Mouse (Mus musculus): ENCODE measurements around the gene Cxcl17.

Cxcl17 gene

DNA sequence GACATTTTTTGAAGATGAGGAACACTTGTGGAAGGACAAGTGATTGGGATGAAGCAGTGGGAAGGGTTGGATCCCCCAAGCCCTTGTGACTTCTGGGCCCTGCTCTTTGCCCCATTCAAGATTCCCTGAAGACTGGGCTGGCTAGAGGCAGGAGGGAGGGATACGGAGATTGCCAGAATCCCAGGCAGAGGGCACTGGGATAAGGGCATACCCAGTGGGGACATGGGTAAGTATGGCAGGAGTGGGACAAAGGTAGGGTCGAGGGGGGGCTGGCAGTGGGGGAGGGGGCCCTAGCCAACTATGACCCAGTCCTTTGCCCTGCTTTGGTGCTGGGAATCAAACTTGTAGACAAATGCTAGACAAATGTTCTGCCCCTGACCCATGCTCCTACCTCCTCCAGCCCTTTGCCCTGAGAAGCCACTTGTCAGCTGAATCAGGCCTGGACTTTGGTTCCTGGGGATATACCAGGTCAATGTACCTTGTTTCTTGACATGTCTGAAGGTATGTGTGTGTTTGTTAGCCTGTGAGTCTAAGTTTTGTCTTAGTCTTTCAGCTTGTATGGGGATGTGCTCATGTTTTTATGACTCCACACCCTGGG, 20.7 kb downstream of the Cxcl17 start:
- DNase-seq (ENCODE audit: low spot score in 2 of 2), result no peak

DNA sequence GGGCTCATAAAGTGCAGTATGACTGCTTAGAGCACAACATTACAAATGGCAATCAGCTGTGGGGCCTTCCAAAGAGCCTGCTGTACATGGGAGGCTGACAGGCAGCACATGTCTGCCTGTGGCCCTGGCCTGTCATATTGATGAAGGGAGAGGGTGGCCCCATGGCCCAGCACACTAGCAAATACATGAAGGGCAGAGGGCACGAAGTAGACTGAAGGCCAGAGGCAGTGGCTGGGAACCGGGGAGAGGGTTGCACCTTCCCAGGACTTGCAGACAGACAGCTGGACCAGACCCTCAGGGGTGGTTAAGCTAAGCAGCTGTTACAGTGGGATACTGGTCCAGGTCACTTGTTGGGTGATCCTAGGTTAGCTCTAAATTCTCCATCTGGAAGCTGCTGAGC, 21.7 kb downstream of the Cxcl17 start:
- no peak for DNase-seq (ENCODE audit: low spot score in 2 of 2)

DNA sequence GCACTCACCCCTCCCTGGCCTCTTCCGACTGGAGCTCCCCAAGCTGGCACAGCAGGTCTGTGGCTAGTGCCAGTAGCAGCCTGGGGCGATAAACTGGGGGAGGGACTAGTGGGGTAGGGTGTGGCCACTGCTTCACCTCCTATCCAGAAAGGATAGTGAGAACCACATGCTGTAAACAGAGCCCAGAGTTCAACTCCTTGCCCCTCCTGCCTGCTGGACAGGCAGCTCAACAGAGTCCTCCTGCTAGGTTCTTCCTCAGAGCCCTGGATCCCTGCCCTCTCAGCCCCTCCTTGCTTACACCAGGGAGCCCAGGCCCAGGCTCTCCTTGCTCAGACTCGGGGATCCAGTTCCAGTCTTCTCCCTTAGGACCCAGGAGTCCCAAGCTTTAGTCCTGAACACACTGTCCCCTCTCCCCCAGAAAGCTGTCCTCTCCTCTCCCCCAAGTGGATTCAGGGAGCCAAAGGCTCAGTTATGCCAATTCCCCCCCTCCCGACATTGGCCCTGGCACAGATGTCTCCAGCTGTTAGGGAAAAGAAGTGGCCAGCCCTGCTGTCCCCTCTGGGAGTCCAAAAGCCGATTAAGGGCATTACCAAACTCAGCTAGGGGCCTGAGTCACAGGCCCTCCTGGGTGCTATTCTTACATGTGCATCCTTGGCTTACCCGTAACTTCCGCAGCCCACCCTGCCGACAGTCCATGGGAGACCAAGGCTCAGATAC, 22.5 kb downstream of the Cxcl17 start:
- no peak for DNase-seq (ENCODE audit: low spot score in 2 of 2)

DNA sequence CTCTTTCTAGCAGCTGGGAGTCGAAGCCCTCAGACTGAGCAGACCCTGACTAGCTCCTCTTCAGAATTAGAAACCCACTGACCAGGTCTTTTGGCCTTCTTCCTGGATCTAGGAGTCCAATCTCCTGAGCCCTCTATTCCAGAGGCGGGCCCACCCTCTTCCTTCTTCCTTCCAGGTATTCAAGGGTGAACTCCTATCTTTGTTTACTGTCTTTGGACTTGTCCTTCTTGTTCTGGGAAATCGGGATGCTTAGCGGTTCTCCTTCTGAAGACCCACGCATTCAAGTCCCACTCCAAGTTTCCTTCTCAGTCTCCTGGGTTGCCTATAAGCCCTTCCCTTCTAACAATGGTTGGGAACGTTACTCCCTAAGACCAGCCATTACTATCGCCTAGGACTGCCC, 23.8 kb downstream of the Cxcl17 start:
- DNase-seq (ENCODE audit: low spot score in 2 of 2), result no peak

DNA sequence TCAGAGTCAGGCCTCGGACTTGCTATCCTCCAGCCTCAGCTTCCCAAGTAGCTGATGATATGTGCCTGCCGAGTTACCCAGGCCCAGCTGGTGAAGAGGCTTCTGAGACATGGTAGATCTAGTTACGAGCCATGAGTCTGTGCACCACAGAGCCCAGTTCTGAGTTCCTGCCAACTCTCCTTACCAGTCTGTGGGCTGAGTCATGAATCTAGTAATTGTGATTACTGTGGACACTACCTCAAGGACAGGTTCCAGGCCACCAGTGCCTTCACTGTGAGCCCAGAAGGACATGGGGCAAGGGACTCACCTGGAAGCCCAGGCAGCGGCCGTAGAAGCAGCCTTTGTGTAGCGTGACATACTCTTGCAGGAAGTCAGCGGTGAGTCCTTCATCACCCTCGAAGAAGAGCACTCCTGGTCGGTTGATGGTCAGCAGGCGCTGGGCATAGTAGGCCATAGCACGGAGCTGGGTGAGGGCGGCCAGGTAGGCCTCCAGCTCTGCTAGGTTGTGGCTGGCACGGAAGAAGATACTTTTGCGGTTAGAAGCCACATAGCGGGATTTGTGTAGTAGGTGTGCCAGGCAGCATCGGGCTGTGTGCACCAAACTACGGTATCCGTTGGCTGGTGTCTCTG, 24.8 kb downstream of the Cxcl17 start:
- no peak for DNase-seq (ENCODE audit: low spot score in 2 of 2)

DNA sequence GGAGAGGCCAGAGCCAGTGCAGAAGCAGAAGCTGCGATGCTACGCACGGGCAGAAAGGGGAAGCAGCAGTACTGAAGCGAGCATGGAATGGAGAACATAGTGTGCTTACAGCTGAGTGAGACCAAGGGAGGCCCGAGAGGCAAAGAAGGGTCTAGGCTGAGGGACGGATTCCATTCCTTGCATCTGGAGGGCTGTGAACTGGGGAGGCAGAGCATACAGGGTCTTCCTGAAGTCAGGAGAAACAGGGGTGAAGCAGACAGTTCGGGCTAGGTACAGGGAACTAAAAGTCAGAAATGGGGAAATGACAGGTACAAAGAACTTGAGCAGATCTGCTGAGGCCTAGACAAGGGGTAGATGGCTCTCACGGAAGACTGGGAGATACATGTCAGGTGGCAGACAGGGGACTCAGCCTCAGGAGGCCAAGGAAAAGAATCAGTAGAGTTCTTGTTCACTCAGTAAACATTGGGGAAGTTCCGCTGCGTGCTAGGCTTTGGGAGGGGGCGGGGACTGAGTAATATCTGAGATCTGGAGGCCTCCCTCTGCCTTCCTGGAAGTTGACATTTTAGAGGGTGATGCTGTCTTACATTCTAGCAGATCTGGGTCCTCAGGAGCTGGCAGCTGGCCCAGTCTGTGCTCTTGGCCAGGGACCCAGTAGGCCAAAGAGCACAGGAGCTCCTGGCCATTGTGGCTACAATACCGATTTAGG, 26.7 kb downstream of the Cxcl17 start:
- peak in 1 of 2 experiments; percentile 44 for DNase-seq (ENCODE audit: low spot score in 2 of 2)

DNA sequence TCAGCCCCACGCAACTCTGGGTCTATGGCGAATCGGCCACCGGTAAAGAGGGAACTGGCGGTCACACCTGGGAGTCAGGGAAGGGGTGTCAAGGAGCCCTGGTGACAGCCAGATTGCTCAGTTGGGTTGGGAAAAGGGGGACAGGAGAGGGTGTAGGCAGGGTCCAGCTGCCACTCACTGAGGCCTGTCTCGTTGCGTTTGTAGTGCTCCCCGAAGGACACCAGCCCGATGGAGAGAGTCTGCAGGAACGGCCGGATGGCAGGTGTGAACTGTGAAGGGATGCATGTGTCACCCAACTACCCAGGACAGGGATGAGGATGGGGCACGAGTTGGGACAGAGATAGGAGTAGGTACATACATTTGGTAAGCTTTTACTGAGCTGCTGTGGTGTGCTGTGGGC, 27.4 kb downstream of the Cxcl17 start:
- DNase-seq (ENCODE audit: low spot score in 2 of 2), result no peak

DNA sequence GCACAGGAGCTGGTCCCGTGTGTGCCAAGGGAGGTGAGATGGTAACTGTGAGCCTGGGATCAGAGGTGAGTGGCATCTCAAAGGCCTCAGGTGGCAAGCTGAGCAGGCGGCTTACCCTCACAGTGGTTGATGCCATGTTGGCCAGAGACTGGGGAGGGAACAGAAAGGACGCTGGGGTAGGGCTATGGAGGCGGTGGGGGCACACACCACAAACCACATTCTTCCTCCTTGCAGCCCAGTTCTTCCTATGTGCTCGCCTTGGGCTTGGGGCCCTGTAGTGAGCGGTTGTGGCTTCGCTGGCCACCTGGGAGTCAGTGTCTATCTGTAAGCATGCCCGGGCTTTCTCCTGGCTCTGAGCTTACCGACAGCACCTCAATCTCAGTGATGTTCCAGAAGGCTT, 27.9 kb downstream of the Cxcl17 start:
- DNase-seq (ENCODE audit: low spot score in 2 of 2), result no peak

DNA sequence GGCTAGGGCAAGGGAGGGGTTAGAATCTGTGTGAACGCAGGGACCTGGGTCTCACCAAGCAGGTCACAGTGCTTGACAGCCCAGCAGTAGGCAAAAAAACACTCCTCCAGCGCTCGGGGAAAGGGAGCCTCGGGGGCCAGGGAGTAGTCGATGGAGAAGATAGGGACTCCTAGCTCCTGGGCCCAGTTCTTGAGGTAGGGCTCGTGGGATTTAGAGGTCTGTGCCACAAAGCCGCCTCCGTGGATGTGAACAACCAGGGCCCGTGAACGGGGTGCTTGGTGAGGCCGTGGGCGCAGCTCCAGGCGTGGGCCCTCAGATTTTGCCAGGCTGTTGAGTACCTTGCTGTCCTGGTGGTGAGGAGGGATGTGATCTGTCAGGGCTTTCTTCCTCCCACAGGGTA, 28.4 kb downstream of the Cxcl17 start:
- no peak for DNase-seq (ENCODE audit: low spot score in 2 of 2)

DNA sequence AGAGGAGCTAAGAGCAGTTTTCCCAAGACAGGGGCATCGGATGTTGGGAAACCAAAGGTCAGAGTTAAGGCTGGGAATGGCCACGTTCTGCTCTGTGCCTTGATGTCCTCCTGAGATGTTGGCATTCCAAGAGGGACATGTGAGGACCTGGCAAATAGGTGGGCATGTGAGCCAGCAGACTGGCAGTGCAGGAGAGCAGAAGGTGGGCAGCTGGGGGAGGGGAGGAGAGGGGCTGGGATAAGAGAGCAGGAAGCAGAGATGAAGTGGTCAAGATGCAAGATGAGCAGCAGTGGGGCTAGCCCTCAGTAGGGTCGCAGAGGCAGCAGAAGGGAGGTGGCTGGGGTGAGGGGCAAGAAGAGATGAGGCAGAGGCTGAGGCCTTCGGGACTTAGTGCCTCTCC, 28.8 kb downstream of the Cxcl17 start:
- no peak for DNase-seq (ENCODE audit: low spot score in 2 of 2)

DNA sequence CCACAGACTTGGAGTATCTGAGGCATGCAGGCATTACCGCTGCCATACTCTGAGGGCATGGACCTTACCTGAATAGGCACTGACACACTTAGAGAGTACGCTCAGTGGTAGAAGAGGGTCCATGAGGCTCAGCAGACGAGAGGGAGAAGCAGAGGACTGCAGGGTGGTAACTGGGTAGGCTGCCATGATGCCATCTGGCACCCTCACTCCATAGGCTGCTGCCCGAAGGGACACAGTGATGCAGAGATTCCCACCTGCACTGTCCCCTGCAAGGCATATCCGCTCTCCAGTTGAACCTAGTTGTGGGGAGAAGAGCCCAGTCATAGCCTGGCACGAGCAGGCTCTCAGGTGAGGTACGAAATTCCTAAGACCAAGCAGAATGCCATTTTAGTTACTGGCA, 29.3 kb downstream of the Cxcl17 start:
- no peak for DNase-seq (ENCODE audit: low spot score in 2 of 2)

DNA sequence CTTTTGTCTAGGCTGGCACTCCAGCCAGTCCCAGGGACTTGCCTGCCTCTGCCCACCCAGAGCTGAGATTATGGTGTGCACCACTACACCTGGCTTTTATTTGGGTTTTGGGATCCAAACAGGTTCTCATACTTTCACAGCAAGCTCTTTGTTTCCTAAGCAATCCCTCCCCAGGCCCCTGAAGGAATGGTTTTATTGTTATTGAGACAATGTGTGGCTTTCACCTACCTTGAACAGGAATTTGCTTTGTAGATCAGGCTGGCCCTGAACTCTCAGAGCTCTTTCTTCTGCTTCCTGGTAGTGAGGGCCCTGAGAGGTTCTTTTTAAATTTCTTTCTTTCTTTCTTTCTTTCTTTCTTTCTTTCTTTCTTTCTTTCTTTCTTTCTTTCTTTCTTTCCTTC, 30.1 kb downstream of the Cxcl17 start:
- no peak for DNase-seq (ENCODE audit: low spot score in 2 of 2)

DNA sequence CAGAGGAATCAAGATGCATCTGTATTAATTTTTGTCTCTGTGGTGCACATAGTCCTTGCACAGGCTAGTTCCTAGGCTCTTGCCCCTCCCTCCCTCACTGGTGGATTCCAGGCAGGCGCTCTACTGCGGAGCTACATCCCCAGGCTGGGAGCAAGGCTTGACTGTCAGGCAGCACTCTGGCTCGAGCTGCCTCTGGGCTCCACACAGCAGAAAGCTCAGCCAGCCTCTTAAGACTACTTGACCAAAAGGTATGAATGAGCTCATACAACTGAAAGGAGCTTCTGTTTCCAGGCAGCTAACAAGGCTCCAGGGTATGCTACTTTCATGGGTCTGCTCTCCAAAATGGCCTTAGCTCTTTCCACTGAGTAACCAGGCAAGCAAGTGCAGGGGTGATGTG, 31.4 kb downstream of the Cxcl17 start:
- no peak for DNase-seq (ENCODE audit: low spot score in 2 of 2)

DNA sequence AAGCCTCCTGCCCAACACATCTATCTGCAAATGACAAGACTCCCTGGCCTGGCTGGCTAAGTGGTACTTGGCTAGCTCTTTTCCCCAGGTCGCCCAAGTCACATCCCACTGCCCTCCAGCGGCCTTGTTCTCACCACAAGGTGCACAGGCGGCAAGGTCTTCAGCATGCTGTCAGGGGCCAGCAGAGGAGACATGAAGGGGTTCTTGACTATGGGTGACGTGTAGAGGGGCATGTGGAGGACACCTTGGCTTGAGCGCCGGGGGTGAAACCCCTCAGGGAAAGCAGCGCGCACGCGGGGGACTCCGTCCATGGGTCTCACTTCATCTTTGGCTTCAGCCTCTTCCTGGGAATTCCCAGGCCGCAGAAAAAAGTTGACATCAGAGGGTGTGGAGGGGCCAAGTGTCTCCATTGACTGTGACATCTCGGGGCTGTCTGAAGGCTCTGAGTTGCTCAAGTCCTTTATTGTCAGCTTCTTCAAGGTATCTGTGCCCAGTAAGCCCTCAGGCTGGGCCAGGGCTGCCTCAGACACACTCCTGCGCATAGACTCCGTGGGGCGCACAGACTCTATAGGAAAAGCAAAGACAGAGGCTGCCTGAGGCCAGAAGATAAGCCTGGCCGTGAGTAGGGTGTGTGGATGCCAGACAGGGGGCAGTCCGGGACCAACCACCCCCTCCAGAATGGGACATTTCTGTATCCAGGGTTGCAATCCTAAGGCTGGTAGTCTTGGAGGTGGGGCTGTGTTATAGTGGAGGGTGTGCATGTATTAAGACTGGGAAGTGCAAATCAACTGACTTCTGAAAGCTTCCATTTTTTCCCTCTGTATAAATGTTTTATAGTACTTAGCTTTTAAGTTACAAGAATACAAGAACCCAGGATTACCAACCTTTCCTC, 32.0 kb downstream of the Cxcl17 start:
- DNase-seq (ENCODE audit: low spot score in 2 of 2), result no peak

DNA sequence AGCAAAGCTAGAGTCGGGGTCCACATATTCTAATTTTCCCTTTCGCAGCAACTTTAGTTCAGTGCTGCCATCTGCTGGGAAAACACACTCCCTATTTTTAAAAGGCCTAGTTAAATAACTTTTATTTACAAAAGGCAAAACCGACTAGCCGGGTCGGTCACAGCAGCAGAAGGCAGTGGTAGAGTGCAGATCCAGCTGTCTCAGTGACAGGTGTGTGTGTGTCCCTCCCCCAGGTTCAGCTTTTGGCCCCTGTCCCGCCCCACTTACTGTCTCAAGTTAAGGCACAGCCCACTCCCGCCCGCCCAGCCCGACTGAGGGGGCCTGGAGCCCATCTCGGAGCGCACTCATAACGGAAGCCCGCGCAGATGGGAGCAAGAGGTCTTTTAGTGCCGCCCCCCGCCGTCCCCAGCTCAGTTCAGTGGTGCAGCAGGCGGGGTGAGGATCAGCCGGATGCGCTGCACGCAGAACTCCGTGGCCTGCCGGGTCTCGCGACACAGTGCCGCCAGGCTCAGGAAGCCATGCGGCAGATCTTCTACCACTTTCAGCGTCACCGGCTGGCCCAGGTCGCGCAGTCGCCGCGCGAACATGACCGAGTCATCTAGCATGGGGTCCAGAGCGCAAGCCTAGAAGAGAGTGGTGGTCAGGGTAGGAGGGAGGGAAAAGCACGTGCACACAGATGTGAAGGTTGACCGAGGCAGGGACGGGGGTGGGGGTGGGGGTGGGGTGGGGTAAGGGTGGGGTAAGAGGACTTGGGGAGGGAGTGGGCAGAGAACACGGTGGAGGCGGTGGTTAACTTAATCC, 32.9 kb downstream of the Cxcl17 start:
- DNase-seq (ENCODE audit: low spot score in 2 of 2), result peak in 1 of 2 experiments; percentile 44

DNA sequence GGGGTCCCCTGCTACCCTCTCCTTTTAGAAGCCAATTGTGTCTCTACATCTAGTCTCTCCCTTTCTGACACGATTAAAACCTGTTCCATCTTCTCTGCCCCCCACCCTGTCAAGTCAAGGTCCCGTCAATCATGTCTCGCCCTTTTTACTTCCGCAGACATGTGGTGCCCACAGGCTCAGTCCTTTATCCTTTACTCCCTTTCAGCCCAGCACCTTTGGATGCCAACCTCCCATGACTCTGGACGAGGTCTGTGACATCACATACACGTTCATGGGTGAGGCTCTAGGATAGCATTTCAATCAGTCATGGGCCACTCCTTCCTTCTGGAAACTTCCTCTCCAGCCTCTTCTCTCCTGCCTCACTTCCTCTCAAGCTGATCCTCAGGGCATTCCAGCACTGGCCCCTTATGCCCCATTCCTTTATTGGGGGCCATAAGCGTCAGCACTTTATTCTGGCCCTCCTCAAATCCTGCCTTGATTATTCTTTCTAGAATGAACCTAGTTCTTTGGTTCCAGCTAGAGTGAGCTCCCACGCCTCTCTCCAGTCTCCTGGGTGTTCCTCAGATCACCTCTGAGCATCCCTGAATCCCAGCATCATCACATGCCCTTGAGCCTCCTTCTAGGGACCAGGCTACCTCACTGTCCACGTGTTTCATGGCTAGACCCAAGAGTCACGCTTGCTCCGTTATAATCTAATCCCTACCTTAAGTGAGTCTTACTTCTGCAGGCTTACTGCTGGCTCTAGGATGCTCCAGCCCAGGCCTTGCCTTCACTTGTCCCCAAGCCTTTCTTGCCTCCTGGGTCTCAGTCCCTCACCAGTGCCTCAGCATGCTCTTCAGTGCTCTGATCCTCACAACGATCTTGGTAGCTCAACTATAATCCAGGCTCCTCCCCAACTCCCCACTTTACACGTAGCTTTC, 34.2 kb downstream of the Cxcl17 start:
- no peak for DNase-seq (ENCODE audit: low spot score in 2 of 2)

DNA sequence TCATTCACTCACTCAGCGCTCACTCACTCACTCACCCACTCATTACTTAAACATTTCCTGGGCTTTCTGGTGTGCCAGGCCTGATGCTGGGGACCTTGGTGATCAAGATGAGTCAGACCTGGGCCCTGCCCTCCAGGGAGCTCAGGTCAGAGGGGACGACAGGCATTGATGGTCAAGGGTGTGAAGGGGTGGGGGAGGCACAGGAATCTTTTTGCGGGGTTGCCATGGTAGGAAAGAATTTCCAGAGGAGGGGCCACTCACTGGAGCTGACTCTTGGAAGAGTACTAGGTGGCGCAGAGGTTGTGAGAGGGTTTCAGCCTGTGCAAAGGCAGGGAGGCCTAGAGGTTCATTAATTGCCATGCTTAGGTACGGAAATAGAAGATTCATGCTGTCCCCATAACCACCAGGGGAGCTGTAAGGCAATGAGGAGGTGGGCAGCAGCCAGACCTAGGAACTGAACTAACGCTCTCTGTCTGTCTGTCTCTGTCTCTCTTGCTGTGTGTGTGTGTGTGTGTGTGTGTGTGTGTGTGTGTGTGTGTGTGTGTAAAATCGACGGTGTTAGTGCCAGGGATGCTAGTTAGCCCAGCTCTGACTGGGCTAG, 35.5 kb downstream of the Cxcl17 start:
- DNase-seq (ENCODE audit: low spot score in 2 of 2), result no peak

DNA sequence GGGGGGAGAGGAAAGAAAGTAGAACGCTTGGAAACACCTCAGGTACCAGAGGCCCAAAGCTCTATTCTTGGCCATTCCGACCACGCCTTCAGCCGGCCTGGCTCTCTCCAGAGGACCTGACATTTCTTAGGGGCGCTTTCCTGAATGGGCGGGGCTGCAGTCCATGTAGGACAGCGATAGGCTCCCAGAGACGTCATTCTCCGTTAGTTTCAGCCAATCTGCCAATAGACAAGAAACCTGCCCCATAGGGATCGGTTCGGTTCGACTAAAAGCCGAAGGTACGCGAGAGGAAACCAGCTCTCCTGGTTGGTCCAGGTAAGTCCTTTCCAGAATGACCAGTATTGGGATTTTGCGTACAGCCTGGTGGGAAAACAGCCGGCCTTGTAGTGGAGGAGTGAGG, 36.1 kb downstream of the Cxcl17 start:
- DNase-seq (ENCODE audit: low spot score in 2 of 2), result peak; percentile 91 to 95

DNA sequence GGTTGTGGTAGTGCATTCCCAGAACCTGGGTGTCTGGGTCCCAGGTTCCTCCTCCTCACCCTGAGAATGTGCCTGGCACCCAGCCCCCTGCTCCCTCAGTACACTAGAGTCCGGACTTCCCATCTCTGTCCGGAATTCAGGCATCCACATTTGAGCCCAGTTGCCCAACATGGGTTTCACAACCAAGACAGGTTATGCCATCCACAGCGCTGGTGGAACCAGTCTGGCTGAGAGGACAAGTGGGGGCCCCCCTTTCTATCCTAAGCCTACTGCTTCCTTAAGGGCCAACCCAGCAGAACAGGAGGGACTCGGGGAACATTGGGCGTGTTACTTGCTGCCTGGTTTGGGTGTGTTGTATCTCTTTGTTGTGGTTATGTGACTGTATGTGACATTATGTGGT, 40.2 kb downstream of the Cxcl17 start:
- DNase-seq (ENCODE audit: low spot score in 2 of 2), result no peak

Data from frontal cortex, postnatal 36 days (tissue).